Mouse (Mus musculus) liver, postnatal 0 days (tissue): ENCODE results near the gene Madcam1. TPM values are rescaled to one million over a fixed set of nuclear protein-coding genes. Genes with fewer than 3 reads are reported as not detected.

ENCODE experiments used
- ATAC-seq: fragments of 200-750 bp; cut with Nextera tagmentation; 2 replicates; pipeline ENCODE4 v1.8.0; 2017; ENCODE audit warnings: mild to moderate bottlenecking, moderate library complexity
- DNase-seq: peaks from one replicate; pipeline ENCODE4 v3.0.0-alpha.2; 2016
- H3K27ac ChIP-seq: fragments of 300-500 bp; sonication (generic); 2 replicates; pipeline ENCODE4 v1.5.1; 2014; ENCODE audit warnings: antibody characterized with exemption, moderate library complexity, mild to moderate bottlenecking, low read depth
- H3K27me3 ChIP-seq: fragments of 300-500 bp; sonication (generic); 2 replicates; pipeline ENCODE4 v1.6.1; 2014; ENCODE audit warnings: low read length, control low read depth, mixed read lengths; ENCODE audit not compliant: insufficient read depth
- H3K36me3 ChIP-seq: fragments of 300-500 bp; sonication (generic); replicated peaks from 2 replicates; pipeline ENCODE4 v1.6.1; 2014; ENCODE audit warnings: mild to moderate bottlenecking, control low read depth, low read length, moderate library complexity, mixed read lengths; ENCODE audit not compliant: insufficient read depth
- H3K4me1 ChIP-seq: fragments of 300-500 bp; sonication (generic); 2 replicates; pipeline ENCODE4 v1.6.1; 2014; ENCODE audit warnings: antibody characterized with exemption, mild to moderate bottlenecking, control low read depth; ENCODE audit not compliant: insufficient read depth
- H3K4me2 ChIP-seq: fragments of 300-500 bp; sonication (generic); 2 replicates; pipeline ENCODE4 v1.6.1; 2014; ENCODE audit warnings: low read depth, mild to moderate bottlenecking, low read length, moderate library complexity, mixed read lengths
- H3K4me3 ChIP-seq: fragments of 300-500 bp; sonication (generic); 2 replicates; pipeline ENCODE4 v1.5.1; 2014; ENCODE audit warnings: low read depth, low read length
- H3K9ac ChIP-seq: fragments of 300-500 bp; sonication (generic); replicated peaks from 2 replicates; pipeline ENCODE4 v1.6.1; 2014; ENCODE audit warnings: mild to moderate bottlenecking, moderate library complexity
- H3K9me3 ChIP-seq: fragments of 300-500 bp; sonication (generic); 2 replicates; pipeline ENCODE4 v1.6.1; 2016; ENCODE audit warnings: mild to moderate bottlenecking, control low read depth, low read length, mixed read lengths
- CTCF ChIP-seq: sonication (generic); IDR thresholded peaks from 2 replicates; pipeline ENCODE4 v1.5.1; 2016; ENCODE audit warnings: antibody characterized with exemption, low read depth
- EP300 ChIP-seq: IDR thresholded peaks from 2 replicates; pipeline ENCODE4 v1.6.1; 2016; ENCODE audit warnings: antibody characterized with exemption, low read depth, mild to moderate bottlenecking
- WGBS: fragments of 180-500 bp; shearing (Covaris S2); extraction: QIAGEN DNeasy Blood & Tissue Kit; methylation state at CpG from one replicate; pipeline ENCODE4 v1.1.7; 2014; ENCODE audit not compliant: insufficient replicate concordance; 5-methylcytosine and 5-hydroxymethylcytosine counted together
- polyA plus RNA-seq: library from polyadenylated mRNA; unstranded; fragments of >200 nt; fragmentation: Nextera tagmentation; extraction: Ambion mirVana; gene quantifications from 2 replicates; pipeline ENCODE4 v1.2.1, GENCODE M21; 2015

Madcam1 gene
- polyA plus RNA-seq, 1 experiment from 2014 or later: 0.19 TPM

- DNase-seq (no peak), ATAC-seq (no peak)
- Histone ChIP-seq H3K9ac (no peak overlapping the region), H3K4me2 (no peak overlapping the region), H3K9me3 (no peaks in the 10 kb centered on the region), H3K36me3 (no peaks in the 10 kb centered on the region), H3K4me3 (no peak overlapping the region), H3K27ac (no peak overlapping the region), H3K4me1 (peaks cover 3% of the 10 kb centered on the region), H3K27me3 (no peaks in the 10 kb centered on the region)
- TF ChIP-seq CTCF (no peak), EP300 (no peak)
- 72% methylated on average over 8 of the region's 8 CpGs for WGBS
These were observed 692 bp downstream of the Madcam1 start for GRCm38 (mm10) chr10:79665051-79665450.

GRCm38 (mm10) chr10:79666493-79666892 is 2.1 kb downstream of the Madcam1 start:
- 60% methylated on average over 9 of the region's 9 CpGs for WGBS
- ATAC-seq (no peak), DNase-seq (no peak)
- no peak overlapping the region for H3K27ac ChIP-seq
- no peak overlapping the region for H3K9ac ChIP-seq
- H3K4me3 ChIP-seq: no peak overlapping the region
- H3K27me3 ChIP-seq: no peaks in the 10 kb centered on the region
- no peak overlapping the region for H3K4me2 ChIP-seq
- peaks cover 13% of the 10 kb centered on the region for H3K4me1 ChIP-seq
- H3K9me3 ChIP-seq: no peaks in the 10 kb centered on the region
- H3K36me3 ChIP-seq: no peaks in the 10 kb centered on the region
- TF ChIP-seq CTCF (no peak), EP300 (no peak)

DNA sequence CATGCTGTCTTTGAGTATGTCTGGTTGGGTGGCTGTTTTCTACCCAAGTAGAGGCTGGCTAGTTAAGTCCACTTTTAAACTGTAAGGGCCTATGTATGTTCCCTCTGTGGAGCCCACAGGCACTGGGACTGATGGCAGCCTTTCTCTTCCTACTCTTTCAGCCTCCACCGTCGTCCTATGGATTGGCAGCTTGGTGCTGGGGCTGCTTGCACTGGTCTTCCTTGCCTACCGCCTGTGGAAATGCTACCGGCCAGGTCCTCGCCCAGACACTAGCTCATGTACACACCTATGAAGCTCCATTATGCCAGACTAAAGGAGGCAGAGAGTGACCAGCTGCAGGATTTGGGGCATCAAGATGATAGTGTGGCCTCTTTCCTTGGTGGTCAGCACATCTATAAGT is 3.7 kb downstream of the Madcam1 start:
- ATAC-seq: no peak
- Histone ChIP-seq H3K9ac (no peak overlapping the region), H3K27ac (no peak overlapping the region), H3K27me3 (no peaks in the 10 kb centered on the region), H3K4me3 (no peak overlapping the region), H3K4me2 (no peak overlapping the region), H3K9me3 (no peaks in the 10 kb centered on the region), H3K36me3 (no peaks in the 10 kb centered on the region), H3K4me1 (peaks cover 13% of the 10 kb centered on the region)
- DNase-seq: no peak
- WGBS: 67% methylated on average over 5 of the region's 5 CpGs
- TF ChIP-seq EP300: no peak
- no peak for TF ChIP-seq CTCF

DNA sequence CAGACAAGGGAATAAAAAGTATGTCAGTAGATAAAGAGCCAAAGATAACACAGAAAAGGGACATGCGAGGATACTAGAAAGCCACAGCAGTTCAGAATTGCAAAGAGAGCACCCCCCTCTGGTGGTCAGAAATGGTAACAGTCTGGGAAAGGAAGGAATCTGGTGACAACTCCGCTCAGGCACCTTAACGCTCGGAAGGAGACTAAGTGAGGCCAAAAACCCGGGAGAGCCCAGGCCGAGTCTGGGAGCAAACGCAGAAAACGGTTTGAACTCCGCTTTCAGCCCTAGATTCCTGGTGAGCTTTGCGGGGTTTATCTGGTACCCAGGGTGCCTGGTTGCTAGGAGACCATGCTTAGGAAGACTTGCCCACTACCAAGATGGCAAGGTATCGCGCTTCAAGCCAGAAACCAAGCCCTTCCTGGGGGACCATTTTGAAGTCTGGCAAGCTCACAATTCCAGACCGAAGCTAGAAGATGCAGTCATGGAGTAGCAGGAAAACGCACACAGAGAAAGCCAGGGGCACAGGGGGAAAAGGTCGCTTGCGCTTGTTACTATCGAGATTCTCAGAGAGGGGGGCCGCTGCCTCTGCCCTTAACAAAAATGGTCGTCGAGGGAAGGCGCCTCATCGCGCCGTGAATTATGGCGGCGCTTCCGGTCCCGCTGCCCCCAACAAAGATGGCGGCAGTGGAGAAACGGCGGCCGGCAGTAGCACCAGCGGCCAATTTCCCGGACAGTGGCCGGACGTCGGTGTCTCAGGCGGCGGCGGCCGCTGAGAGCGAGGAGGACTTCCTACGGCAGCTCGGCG is 4.6 kb downstream of the Madcam1 start, which contains the start of gene Tpgs1:
TSS of gene Tpgs1 (plus strand) at position 599 of the 805 bp plus-strand sequence.
- ATAC-seq (peak; percentile 89), DNase-seq (peak; percentile 88)
- peak within 1 kb of the TSS; percentile 74 for H3K4me3 ChIP-seq
- peak within 1 kb of the TSS; percentile 64 for H3K9ac ChIP-seq
- no peaks in the 10 kb centered on the region for H3K9me3 ChIP-seq
- peak; percentile 93 for TF ChIP-seq CTCF
- TF ChIP-seq EP300: peak; percentile 64; the same call in 1 of the 2 replicates
- WGBS: 1% methylated on average over 44 of the region's 45 CpGs
- H3K36me3 ChIP-seq: 0 out of 2 replicates have a peak, but pooled peaks cover 2% of the 10 kb centered on the region
- H3K4me2 ChIP-seq: peak within 1 kb of the TSS; percentile 72
- H3K27me3 ChIP-seq: no peaks in the 10 kb centered on the region
- peak within 1 kb of the TSS; percentile 58 for H3K27ac ChIP-seq
- H3K4me1 ChIP-seq: peaks cover 13% of the 10 kb centered on the region

DNA sequence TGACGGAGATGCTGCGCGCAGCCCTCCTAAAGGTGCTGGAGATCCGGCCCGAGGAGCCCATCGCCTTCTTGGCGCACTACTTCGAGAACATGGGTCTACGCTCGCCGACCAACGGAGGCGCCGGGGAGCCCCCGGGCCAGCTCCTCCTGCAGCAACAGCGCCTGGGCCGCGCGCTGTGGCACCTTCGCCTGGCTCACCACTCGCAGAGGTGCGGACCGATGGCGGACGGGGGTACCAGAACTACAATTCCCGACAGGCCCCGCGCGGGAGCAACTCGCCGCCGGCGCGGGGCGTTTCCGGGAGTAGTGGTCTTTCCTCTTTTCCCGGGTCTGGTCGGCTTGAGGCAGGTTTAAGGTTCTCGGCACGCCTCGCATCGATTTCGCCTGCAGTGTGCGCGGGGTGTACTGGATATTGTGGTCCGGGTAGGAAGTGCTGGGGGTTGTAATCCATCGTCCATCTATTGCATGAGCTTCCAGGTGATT is 5.3 kb downstream of the Madcam1 start:
- Histone ChIP-seq H3K4me2 (peak overlapping the region; percentile 72), H3K27ac (peak overlapping the region; percentile 58), H3K9ac (peak overlapping the region; percentile 64), H3K4me3 (peak overlapping the region; percentile 74), H3K27me3 (no peaks in the 10 kb centered on the region), H3K36me3 (0 out of 2 replicates have a peak, but pooled peaks cover 2% of the 10 kb centered on the region), H3K9me3 (no peaks in the 10 kb centered on the region), H3K4me1 (peaks cover 13% of the 10 kb centered on the region)
- under 1% methylated on average over 47 of the region's 47 CpGs for WGBS
- TF ChIP-seq EP300 (no peak), CTCF (no peak)
- ATAC-seq: peak; percentile 39
- DNase-seq: peak; percentile 79

GRCm38 (mm10) chr10:79670071-79670888 is 5.9 kb downstream of the Madcam1 start:
- Histone ChIP-seq H3K27me3 (no peaks in the 10 kb centered on the region), H3K27ac (peak overlapping the region; percentile 23; the same call in 1 of the 2 replicates), H3K36me3 (0 out of 2 replicates have a peak, but pooled peaks cover 2% of the 10 kb centered on the region), H3K9ac (peak overlapping the region; percentile 64), H3K4me2 (peak overlapping the region; percentile 72), H3K9me3 (no peaks in the 10 kb centered on the region), H3K4me3 (peak overlapping the region; percentile 74), H3K4me1 (peaks cover 13% of the 10 kb centered on the region)
- ATAC-seq (no peak), DNase-seq (no peak)
- TF ChIP-seq CTCF: no peak
- no peak for TF ChIP-seq EP300
- WGBS: 35% methylated on average over 15 of the region's 15 CpGs
